Mouse (Mus musculus) limb, embryonic 11.5 days (tissue): Measurements from ENCODE around the gene Cpb2. TPM values are rescaled to one million over a fixed set of nuclear protein-coding genes. Genes with fewer than 3 reads are reported as not detected.

Experiments
- ATAC-seq: fragments of 200-750 bp; cut with Nextera tagmentation; 2 replicates; pipeline ENCODE4 v1.8.0; 2017; ENCODE audit warnings: low read depth; ENCODE audit not compliant: insufficient number of reproducible peaks, low FRiP score, low TSS enrichment
- DNase-seq: peaks from one replicate; pipeline ENCODE4 v3.0.0-alpha.2; 2015; ENCODE audit warnings: low spot score
- H3K27ac ChIP-seq: fragments of 300-500 bp; sonication (generic); replicated peaks from 2 replicates; pipeline ENCODE4 v1.5.1; 2014; ENCODE audit warnings: low read depth, mild to moderate bottlenecking, low read length
- H3K27me3 ChIP-seq: fragments of 300-500 bp; sonication (generic); 2 replicates; pipeline ENCODE4 v1.6.1; 2014; ENCODE audit warnings: mild to moderate bottlenecking, low read length, mixed read lengths; ENCODE audit not compliant: control insufficient read depth, insufficient read depth
- H3K36me3 ChIP-seq: fragments of 300-500 bp; sonication (generic); 2 replicates; pipeline ENCODE4 v1.6.1; 2014; ENCODE audit warnings: mild to moderate bottlenecking, low read length, moderate library complexity, mixed read lengths; ENCODE audit not compliant: control insufficient read depth, insufficient read depth
- H3K4me1 ChIP-seq: fragments of 300-500 bp; sonication (generic); 2 replicates; pipeline ENCODE4 v1.6.1; 2014; ENCODE audit warnings: low read length, mixed read lengths; ENCODE audit not compliant: control insufficient read depth, insufficient read depth
- H3K4me2 ChIP-seq: fragments of 300-500 bp; sonication (generic); 2 replicates; pipeline ENCODE4 v1.6.1; 2014; ENCODE audit warnings: low read depth, mild to moderate bottlenecking, moderate library complexity; ENCODE audit not compliant: severe bottlenecking
- H3K4me3 ChIP-seq: fragments of 300-500 bp; sonication (generic); 2 replicates; pipeline ENCODE4 v1.5.1; 2014; ENCODE audit warnings: low read depth, low read length
- H3K9ac ChIP-seq: fragments of 300-500 bp; sonication (generic); 2 replicates; pipeline ENCODE4 v1.6.1; 2014; ENCODE audit warnings: mild to moderate bottlenecking, low read length
- H3K9me3 ChIP-seq: fragments of 300-500 bp; sonication (generic); 2 replicates; pipeline ENCODE4 v1.6.1; 2016; ENCODE audit warnings: low read length; ENCODE audit not compliant: control insufficient read depth
- WGBS: fragments of 180-500 bp; shearing (Covaris S2); extraction: QIAGEN DNeasy Blood & Tissue Kit; methylation state at CpG from one replicate; pipeline ENCODE4 v1.1.7; 2014; 5-methylcytosine and 5-hydroxymethylcytosine counted together
- polyA plus RNA-seq: library from polyadenylated mRNA; unstranded; fragments of >200 nt; fragmentation: Nextera tagmentation; extraction: Ambion mirVana; gene quantifications from 2 replicates; pipeline ENCODE4 v1.2.1, GENCODE M21; 2014

Cpb2 gene
- polyA plus RNA-seq, 1 experiment from 2014 or later: not detected

DNA sequence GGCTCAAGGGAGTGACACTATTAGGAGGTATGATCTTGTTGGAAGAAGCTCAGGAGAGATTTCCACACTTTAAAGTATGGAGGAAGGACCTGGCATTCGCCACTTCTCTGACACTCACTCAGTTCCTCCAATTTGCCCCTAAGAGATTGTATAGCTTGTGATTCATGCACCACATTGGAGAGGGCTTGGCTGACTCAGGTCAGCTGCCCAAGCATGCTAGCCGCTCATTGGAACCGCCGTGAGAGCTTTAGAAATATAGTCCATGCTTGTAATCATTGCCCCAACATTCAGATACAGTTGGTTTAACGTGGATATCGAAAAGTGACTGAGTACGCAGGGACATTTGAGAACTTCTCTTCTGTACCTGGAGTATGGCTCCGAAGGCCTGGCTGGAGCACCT lies 6.5 kb upstream of the Cpb2 start:
- Histone ChIP-seq H3K27ac (no peak overlapping the region), H3K36me3 (no peaks in the 10 kb centered on the region), H3K4me3 (no peak overlapping the region), H3K4me1 (no peaks in the 10 kb centered on the region), H3K9me3 (no peaks in the 10 kb centered on the region), H3K27me3 (no peaks in the 10 kb centered on the region), H3K4me2 (no peak overlapping the region), H3K9ac (no peak overlapping the region)
- no peak for ATAC-seq
- DNase-seq: no peak
- 91% methylated on average over 8 of the region's 8 CpGs for WGBS

DNA sequence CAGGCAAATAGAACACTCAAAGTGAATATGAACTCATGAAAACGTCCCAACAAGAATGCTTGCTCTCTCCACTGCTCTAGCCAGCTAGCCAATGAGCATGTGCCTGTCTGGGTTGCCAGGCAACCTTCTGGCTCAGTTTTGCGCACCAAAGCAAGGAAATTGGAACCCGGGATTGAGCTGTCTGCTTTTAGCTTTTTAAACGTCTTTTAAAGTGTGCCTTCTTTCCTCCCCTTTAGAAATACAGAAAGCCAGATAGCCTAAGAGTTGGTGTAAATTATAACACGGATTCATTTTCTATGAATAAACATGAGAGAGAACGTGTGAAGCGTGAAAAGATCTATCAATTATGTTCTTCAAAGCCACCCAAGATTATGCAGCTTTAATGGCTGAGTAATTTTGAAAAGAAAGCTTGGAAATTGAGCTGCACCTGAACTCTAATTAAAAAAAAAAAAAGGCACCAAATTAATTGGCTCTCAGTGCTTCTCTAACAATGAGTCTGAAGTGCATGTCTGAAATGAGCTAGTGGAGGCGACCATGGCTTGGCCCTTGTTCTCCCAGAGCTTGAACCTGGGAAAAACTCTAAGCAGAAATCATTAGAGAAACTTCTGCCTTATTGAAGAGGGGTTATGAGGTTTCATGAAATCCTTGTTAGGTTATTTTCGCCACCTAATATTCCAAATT lies 6.0 kb upstream of the Cpb2 start:
- Histone ChIP-seq H3K36me3 (no peaks in the 10 kb centered on the region), H3K4me3 (no peak overlapping the region), H3K4me2 (no peak overlapping the region), H3K27me3 (no peaks in the 10 kb centered on the region), H3K4me1 (no peaks in the 10 kb centered on the region), H3K27ac (no peak overlapping the region), H3K9me3 (no peaks in the 10 kb centered on the region), H3K9ac (no peak overlapping the region)
- ATAC-seq (no peak), DNase-seq (no peak)
- 66% methylated on average over 9 of the region's 9 CpGs for WGBS

DNA sequence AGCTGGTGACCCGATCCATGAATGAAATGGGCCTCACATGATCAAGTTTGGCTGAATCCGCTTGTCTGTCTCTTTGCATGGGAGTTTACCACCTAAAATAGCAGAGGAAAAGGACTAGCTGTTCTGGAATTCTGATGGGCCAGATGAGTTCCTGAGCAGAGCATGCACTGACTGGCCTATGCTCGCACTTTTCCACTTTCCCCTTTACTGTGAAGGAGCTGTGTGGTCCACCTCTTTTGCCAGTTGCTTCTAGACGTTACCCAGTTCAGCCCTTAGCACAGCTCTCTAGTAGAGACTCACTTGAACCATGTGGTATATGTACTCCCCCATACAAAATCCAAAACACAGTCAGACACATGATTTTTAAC lies 5.5 kb upstream of the Cpb2 start:
- WGBS: 92% methylated on average over 4 of the region's 4 CpGs
- no peak overlapping the region for H3K27ac ChIP-seq
- H3K9ac ChIP-seq: no peak overlapping the region
- ATAC-seq (no peak), DNase-seq (no peak)
- no peaks in the 10 kb centered on the region for H3K4me1 ChIP-seq
- H3K36me3 ChIP-seq: no peaks in the 10 kb centered on the region
- no peak overlapping the region for H3K4me2 ChIP-seq
- no peaks in the 10 kb centered on the region for H3K27me3 ChIP-seq
- no peaks in the 10 kb centered on the region for H3K9me3 ChIP-seq
- no peak overlapping the region for H3K4me3 ChIP-seq

DNA sequence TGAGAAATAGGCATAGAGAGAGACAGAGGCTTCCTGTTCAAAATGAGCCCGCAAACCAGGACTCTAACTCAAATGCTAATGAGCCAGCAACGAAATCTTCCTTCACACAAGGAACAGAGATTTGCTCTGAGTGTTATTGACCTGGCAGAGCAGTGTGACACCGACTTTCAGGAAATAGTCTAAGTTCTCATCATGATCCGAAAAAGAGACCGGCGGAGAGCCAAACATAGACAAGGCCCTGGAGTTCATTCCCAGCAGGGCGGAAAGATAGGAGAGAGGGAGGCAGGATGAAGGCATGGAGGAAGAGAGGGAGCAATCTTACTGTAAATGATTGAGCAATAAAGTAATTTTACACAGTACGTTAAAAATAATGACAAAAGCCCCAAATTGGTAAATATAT lies 5.0 kb upstream of the Cpb2 start:
- H3K9ac ChIP-seq: no peak overlapping the region
- 87% methylated on average over 8 of the region's 8 CpGs for WGBS

DNA sequence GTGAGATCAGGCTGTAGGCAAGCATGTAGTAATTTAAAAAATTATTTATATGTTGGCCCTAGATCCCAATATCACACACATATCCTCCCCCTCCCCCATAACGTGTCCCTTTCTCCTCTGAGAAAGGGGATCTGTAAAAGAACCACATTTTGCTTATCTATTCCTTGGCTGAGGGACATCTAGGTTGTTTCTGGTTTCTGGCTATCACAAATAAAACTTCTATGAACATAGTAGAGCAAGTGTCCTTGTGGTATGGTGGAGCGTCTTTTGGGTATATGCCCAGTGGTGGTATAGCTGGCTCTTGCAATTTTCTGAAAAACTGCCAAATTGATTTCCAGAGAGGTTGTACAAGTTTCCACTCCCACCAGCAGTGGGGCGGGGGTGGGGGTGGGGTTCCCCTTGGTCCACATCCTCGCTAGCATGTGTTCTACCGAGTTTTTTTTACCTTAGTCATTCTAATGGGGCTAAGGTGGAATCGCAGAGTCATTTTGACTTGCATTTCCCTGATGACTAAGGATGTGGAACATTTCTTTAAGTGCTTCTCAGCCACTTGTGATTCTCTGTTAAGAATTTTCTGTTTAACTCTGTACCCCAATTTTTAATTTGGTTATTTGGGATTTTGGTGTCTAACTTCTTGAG lies 3.9 kb upstream of the Cpb2 start:
- ATAC-seq: no peak
- DNase-seq: no peak
- Histone ChIP-seq H3K36me3 (no peaks in the 10 kb centered on the region), H3K9ac (no peak overlapping the region), H3K4me2 (no peak overlapping the region), H3K4me1 (no peaks in the 10 kb centered on the region), H3K27me3 (no peaks in the 10 kb centered on the region), H3K27ac (no peak overlapping the region), H3K4me3 (no peak overlapping the region), H3K9me3 (no peaks in the 10 kb centered on the region)
- WGBS: 84% methylated on average over 6 of the region's 6 CpGs

More for the DNA sequence above, 5.0 kb upstream of the Cpb2 start:
- H3K27ac ChIP-seq: no peak overlapping the region
- no peaks in the 10 kb centered on the region for H3K36me3 ChIP-seq
- no peaks in the 10 kb centered on the region for H3K4me1 ChIP-seq
- DNase-seq (no peak), ATAC-seq (no peak)
- no peak overlapping the region for H3K4me2 ChIP-seq
- H3K4me3 ChIP-seq: no peak overlapping the region
- no peaks in the 10 kb centered on the region for H3K27me3 ChIP-seq
- no peaks in the 10 kb centered on the region for H3K9me3 ChIP-seq

DNA sequence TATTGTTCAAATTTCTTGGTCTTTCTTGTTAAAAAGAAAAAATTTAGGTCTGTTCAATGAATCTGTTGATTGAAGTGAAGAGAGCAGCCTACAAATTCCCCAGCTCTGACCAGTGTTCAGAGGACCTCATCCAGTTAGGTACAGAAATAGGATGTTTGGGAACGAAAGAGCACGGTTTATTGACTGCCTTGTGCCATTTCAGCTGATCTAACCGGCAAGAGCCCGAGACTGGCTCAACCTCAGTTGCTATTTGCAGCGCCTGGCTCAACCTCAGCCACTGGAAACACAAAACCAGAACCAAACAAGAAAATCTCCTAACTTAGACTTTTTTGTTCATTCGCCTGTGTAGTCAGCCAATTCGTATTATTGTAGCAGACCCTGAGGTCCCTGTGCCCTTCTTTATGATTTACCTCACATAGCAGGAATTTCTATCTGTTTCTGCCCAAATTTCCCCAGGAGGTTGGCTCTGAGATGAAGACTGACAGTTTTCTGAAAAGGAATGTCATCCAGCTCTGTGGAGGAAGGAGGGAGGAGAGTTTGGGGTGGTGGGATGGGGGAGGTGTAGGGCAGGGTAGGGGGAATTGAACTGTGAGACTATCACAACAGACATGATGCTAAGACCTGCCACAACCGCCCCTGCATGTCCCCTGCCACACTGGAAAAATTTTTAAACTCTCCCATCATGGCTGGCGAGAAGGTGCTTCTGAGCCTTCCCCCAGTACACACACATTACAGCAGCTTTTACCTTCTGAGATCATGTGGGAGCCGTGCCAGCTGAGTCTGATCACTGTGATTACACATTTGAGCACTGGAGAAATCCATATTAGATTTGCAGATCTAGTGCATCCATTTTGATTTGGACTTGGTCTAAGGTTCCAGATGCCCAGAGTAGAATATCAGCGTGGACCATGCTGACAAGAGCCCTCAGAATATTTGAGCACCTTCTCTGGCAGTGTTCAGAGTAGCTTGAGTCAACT lies 4.2 kb downstream of the Cpb2 start:
- Histone ChIP-seq H3K27ac (no peak overlapping the region), H3K4me1 (no peaks in the 10 kb centered on the region), H3K36me3 (no peaks in the 10 kb centered on the region), H3K4me2 (no peak overlapping the region), H3K4me3 (no peak overlapping the region), H3K27me3 (no peaks in the 10 kb centered on the region), H3K9me3 (no peaks in the 10 kb centered on the region), H3K9ac (no peak overlapping the region)
- ATAC-seq: no peak
- WGBS: 83% methylated on average over 11 of the region's 11 CpGs
- no peak for DNase-seq

DNA sequence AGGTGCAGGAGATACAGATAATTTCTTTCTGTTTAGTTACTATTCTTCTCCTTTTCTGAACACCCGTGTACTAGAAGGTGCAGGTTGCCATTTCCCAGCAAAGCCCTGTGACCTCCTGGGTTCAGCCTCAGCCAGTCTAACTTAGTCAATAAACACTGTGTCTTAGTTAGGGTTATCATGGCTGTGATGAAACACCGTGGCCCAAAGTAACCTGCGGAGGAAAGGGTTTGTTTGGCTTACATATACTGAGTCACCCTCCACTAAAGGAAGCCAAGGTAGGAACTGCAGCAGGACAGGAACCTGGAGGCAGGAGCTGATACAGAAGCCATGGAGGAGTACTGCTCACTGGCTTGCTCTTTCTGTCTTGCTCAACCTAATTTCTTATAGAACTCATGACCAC lies 8.3 kb downstream of the Cpb2 start:
- no peaks in the 10 kb centered on the region for H3K4me1 ChIP-seq
- no peak overlapping the region for H3K4me2 ChIP-seq
- H3K27ac ChIP-seq: no peak overlapping the region
- H3K36me3 ChIP-seq: no peaks in the 10 kb centered on the region
- H3K9ac ChIP-seq: no peak overlapping the region
- ATAC-seq: no peak
- H3K4me3 ChIP-seq: no peak overlapping the region
- 90% methylated on average over 3 of the region's 3 CpGs for WGBS
- H3K9me3 ChIP-seq: no peaks in the 10 kb centered on the region
- no peaks in the 10 kb centered on the region for H3K27me3 ChIP-seq
- DNase-seq: no peak

DNA sequence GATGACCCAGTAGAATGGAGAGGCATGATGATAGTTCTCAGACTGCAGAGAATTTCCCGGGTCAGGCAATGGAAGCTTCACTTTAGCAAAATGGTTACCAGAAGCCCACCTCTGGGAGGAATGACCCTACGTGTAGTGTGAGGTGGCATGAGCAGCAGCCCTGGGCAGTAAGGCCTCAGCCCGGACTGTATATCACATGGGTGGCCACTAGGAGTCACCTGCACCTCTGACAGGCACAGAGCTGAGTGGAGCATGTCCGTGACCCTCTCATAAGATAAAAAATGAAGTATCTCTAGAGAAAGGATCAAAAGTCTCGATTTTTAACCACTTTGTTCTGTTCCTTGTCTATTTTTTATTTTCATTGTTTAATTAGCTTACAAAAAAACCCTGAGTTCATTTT lies 14.4 kb downstream of the Cpb2 start:
- WGBS: 54% methylated on average over 5 of the region's 5 CpGs
- ATAC-seq: no peak
- H3K9ac ChIP-seq: no peak overlapping the region
- no peak overlapping the region for H3K4me2 ChIP-seq
- H3K27ac ChIP-seq: no peak overlapping the region
- H3K9me3 ChIP-seq: no peaks in the 10 kb centered on the region
- no peaks in the 10 kb centered on the region for H3K27me3 ChIP-seq
- no peak overlapping the region for H3K4me3 ChIP-seq
- no peak for DNase-seq
- H3K36me3 ChIP-seq: no peaks in the 10 kb centered on the region
- no peaks in the 10 kb centered on the region for H3K4me1 ChIP-seq
